Mouse (Mus musculus) c-Kit-negative CD71-positive TER-119-positive erythroid progenitor cells, embryonic 14.5 days (primary cell): Measurements from ENCODE around the gene Rbpms2.

Experiments
- DNase-seq: peaks from one replicate; pipeline ENCODE4 v3.0.0-alpha.2; 2013; ENCODE audit warnings: low read depth, low spot score

Gene Rbpms2

DNA sequence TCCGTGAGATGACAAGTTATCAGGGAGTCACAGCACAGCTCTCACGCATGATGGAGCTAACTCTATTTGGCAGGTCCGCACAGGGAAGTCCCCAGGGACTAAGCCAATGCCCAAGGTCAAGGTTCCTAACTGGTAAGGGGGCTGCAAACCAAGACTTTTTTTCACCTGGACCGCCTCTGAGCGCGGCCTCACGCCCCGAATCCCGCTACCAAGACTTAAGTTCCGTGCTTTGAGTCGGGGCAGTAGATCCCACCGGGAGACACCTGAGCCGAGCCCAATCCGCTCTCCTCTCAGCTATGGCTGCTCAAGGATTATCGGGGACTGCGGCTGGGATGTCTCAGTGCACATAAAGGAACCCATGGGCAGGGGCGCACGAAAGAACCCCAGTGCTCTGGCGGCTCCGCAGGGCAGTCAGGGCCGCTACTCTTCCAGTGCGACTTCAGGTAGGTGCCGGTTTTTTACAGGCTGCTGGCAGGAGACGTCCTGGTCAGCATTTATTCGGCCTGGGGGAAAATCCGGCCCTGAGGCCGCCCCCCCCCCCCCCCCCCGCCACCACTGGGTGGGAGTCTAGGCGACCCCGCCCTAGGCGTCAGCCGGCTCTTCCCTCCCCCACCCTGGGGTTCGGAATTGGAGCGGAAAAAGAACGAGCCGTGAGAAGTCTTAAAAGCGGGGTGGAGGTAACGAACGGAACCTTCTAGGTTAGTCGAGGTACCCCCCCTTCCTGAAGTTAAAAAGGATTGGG, at the start of gene Rbpms2:
Gene Rbpms2, plus strand, starts transcription at position 624 of the 742 bp plus-strand sequence.
- DNase-seq, result no peak

GRCm38 (mm10) chr9:65579781-65580371, 49.6 kb upstream of the Rbpms2 start, which contains the start of gene Plekho2:
Gene Plekho2 (minus strand): TSS chr9:65580040.
- peak; percentile 87 for DNase-seq

DNA sequence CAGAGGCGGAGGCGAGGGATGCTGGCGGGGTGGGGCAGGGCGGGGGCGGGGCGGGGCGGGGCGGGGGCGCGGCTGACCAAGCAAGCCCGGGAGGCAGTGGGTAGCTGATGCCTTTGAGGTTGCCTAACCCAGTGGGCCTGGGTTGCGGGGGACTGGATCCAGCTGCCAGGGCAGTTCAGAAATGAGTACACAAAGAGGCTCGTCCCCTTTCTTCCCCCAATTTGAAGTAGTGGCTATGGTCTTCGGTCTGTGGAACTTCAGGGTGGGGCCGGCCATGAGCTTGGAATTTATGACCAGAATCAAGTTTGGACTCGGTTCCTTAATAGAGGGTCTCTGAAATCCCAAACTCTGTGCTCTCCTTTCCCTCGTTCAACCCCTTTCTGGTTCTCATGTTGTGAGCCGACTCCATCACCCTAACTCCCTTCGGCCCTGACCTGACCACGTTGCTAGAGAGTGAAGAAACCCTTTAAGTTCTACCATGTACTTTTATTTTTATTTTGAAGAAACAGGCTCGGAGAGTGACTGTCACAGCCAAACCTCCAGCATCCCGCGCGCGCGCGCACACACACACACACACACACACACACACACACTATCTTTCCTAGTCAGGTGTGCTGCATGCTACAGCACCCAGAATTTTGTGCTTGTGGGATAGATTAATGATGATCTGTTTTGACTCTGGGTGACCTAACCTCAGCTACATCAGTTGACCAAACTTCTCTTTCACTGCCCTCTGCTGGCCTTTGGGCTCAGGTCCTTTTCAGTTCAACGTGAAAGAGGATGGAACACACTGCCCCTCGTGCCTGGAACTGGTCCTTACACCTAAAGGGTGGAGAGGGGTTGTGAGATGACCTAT, 48.8 kb upstream of the Rbpms2 start:
- peak; percentile 85 for DNase-seq

- no peak for DNase-seq
Observed at GRCm38 (mm10) chr9:65583045-65583444, 46.4 kb upstream of the Rbpms2 start.

DNA sequence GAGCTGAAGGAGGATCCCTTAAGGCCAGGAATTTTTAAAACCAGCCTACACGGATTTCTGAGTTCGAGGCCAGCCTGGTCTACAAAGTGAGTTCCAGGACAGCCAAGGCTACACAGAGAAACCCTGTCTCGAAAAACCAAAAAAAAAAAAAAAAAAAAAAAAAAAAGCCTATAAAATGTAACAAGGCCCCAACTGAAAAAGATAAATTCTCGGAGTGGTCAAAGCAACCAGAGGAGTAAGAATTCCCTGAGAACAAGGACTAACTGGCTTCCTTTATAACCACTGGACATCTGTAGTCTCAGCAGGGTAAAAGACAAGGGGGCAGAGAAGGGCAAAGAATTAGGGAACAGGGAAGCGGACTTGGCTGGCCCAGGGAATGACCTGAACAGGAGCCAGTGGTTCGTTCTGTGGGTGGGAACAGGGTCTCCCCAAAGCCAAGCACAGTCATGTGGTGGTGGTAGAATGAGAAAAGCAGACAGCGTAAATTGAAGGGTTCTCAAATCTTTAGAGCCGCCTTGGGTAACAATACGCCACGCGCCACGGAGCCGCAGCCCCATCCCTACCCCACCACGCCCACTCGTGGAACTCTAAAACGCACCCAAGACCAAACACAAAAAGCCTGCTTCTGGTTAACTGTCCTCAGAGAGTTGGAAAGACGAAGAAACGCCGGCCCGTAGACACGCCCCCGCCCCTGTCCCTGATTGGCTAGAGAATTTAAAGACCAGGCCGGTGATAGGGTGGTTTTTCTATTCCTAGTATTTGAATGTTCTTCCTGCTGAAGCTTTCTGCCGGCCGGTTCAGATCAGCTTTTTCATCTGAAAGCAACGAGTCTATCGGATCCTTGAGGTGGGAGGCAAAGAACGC, 42.8 kb upstream of the Rbpms2 start, which contains the start of gene Pif1:
Gene Pif1, plus strand, starts transcription at position 755 of the 864 bp plus-strand sequence.
- peak; percentile 89 for DNase-seq

DNA sequence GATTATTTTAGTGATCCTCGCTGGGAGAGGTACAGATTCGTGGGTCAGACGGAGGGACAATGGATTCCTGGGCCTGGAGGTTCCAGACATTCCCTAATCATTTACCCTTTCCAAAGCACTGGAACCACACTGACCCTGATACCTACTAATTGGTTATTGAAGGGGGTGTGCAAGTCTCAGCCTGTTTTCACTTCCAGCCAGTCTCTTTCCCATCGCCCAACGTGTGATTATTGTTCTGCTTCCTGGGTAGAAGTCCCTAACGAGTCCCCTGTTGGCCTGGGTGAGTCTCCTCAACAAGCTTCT, 42.2 kb upstream of the Rbpms2 start:
- DNase-seq, result no peak

GRCm38 (mm10) chr9:65587573-65588358, 41.7 kb upstream of the Rbpms2 start:
- no peak for DNase-seq

GRCm38 (mm10) chr9:65589091-65589490, 40.4 kb upstream of the Rbpms2 start:
- no peak for DNase-seq

DNA sequence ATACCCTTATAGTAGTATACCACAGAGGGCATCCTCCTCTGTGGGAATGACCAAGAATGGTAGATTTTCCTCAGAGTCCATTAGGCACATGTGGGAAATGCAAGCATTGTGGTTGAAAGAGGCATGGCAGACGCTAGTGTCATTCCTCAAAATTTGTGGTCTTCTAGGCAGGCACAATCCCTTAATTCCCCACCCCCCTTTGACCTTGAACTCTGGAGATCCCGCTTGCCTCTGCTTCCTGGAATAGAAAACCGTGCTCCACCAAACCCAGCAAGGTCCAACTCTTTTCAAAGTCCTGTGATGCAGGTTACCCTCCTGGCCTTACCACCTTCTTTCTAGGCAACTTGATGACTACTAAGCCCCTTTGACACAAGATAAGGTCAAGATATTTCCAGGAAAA, 36.7 kb upstream of the Rbpms2 start:
- DNase-seq, result no peak

DNA sequence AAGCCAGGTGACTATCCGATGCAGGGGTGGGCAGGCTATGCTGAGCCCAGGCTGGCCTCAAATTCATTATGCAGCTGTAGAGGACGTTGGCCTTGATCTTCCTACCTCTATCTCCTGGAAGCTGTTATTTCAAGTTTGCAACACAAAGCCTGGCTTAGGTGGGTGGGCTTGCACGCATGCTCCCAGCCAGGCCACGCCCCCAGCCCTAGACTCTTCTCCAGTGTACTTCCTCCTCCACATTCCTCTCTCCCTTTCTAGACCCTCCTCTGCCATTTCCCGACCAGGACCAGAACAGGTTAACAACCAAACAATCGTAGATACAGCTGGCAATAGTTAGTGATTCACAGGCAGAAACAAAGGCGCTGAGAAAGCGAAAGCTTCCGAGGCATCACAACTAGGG, 35.9 kb upstream of the Rbpms2 start:
- DNase-seq, result no peak

- no peak for DNase-seq
Observed at GRCm38 (mm10) chr9:65598765-65599249, 30.6 kb upstream of the Rbpms2 start.

DNA sequence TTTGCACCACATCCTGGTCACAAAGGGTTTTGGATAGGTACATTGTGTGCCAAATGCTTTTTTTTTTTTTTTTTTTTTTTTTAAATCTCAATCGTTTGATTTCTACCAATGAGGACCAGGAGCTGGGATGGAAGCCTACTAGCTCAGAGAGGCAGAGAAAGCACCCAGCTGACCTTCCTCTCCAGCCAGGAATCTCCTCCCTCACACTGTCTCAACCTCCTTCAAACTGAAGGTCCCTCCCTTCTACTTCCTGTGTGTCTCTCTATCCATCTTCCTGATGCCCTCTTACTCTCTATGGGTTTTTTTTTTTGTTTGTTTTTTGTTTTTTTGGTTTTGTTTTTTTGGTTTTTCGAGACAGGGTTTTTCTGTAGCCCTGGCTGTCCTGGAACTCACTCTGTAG, 28.5 kb upstream of the Rbpms2 start:
- DNase-seq, result no peak

DNA sequence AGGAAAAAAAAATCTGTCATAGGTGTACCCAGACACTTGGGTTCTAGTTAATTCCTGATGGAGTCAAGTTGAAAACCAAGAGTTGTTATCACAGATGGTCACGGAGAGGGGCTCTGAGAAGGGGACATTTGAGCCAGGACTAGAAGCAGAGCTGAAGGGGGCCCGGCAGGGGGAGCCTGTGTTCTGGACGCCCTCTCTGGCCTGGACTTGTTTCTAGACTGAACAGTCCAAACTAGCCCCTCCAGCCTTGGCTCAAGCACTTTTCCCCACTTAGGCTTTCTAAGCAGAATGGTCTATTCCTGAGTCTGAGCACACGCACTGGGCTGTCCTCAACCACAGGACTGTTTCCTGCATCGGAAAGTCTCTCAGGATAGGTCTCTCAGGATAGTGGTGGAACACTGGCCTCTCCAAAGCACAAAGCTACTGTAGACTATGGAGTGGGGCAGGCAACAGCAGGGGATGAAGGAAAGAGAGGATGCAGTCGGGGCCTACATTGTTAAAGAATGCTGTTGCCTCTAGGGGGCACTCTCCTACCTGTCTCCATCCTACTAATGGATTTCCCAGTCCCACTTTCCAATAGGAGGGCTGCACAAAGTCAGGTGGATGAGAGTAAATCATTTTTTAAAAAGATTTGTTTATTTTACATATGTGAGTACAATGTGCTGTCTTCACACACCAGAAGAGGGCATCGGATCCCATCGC, 25.9 kb upstream of the Rbpms2 start:
- DNase-seq, result no peak

DNA sequence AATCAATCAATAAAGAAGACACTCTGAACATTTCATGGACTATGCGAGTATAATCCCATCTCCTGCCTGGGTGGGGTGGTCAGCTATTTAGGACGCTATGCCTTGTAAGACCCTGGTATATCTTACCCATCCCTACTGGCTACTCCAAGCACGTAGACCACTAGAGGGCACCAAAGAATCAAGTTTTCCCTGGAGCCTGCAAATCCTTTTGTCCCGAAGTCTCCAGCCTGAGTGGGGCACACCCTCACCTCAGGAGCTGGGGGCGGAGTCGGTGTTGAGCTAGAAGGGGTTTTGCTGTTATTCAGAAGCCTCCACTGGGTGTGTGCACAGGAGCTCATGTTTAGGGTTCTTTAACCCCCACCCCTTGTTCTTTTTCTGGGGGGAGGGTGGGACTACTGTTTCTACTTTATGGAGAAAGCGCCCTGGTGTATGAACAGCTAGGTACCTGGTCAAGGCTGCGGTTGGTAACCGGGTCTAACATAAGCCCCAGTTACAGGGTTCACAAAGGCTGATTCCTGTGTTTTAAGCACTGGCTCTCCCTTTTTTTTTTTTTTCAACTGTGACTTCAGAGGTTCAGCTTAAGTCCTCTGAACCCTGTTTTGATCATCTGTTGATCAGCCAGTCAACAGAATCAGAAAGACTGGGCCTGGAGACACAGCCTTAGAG, 23.8 kb upstream of the Rbpms2 start:
- DNase-seq, result peak; percentile 63

DNA sequence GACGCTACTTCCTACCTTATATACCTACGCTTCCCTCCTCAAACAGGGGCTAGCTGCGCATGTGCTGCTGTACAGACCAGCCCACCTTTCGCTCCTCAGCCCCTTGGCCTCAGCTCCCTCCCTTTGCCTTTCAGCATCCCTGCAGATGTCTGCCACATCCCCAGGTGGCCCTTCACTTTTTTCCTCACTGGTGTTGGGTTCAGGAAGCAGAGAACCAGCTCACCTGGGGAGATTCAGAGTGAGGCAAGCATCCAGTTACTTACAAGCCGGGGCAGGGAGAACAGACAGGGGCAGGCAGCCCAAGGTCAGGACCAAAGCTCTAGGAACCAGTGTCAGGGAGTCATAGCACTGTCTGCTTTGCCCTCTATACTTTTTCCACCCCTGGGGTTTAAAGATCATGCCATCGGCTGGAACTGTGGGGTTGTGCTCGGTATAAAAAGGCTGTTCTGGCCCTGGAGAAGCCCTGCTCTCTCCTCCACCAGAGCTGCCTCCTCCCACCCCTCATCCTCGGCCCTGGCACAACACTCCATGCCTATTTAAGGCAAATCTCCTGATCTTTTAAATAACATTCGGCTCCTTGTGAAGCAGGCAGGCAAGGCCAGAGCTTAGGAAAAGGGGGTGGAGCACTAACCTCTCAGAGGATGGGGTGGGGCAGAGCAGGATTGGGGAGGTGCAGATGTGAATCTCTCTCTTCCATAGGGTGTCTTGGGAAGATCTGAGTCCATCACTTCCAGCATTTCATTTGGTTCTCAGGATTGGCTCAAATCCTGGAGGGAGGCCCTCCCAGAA, 22.9 kb upstream of the Rbpms2 start:
- no peak for DNase-seq

- no peak for DNase-seq
Observed at GRCm38 (mm10) chr9:65607120-65607519, 22.3 kb upstream of the Rbpms2 start.

DNA sequence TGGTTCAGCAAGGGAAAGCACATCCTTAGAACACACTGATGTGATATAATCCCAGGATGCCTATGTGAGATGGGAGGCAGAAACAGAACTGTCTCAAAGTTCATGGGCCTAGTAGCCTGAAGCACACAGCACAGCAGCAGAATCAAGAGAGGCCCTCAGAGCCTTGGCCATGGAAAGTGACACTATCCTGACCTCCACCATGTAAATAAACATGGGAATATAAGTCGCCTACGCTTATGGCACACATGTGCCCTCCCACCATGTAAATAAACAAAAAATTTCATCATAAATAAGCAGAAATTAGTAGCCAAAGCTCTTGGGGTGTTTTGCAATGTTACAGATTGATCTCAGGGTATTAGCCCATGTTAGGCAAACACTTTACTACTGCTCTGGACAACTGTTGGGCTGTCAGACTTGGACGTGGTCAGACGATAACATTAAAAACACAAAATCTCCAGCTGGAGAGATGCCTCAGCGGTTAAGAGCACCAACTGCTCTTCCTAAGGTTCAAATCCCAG, 17.4 kb upstream of the Rbpms2 start:
- no peak for DNase-seq

- DNase-seq, result no peak
Observed at GRCm38 (mm10) chr9:65613098-65613497, 16.4 kb upstream of the Rbpms2 start.
